Mouse (Mus musculus) spleen, adult 10 weeks (tissue): ENCODE results near the gene Olfr1042. TPM values are rescaled to one million over a fixed set of nuclear protein-coding genes. Genes with fewer than 3 reads are reported as not detected.

ENCODE experiments used
- polyA plus RNA-seq: library from polyadenylated mRNA; stranded (reverse); fragments of 350-450 nt; fragmentation: Illumina TruSeq; extraction: RNeasy Lipid Tissue Mini Kit (QIAGEN cat#74804); gene quantifications from one replicate; pipeline ENCODE4 v1.2.3, GENCODE M21; 2015; ENCODE audit warnings: low replicate concordance; ENCODE audit not compliant: insufficient read depth

The Olfr1042 gene
- not detected for polyA plus RNA-seq

DNA sequence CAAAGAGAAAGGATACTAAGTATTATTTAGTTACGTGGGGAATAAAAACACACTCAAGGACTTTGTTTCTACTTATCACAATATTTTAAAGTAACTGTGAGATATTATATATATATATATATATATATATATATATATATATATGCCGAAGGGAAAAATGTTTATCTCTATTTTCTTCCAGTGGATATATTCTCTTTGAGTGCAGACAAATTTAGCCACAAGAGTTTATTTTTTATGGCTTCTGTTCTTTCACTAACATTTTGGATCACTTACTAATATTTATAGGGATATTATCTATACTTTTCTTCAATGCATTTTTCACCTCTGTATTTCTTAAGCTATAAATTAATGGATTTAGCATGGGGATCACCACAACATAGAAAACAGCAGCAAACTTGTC, at the start of gene Olfr1042:
Olfr1042 (minus strand) TSS at position 101 of the 400 bp plus-strand sequence.

DNA sequence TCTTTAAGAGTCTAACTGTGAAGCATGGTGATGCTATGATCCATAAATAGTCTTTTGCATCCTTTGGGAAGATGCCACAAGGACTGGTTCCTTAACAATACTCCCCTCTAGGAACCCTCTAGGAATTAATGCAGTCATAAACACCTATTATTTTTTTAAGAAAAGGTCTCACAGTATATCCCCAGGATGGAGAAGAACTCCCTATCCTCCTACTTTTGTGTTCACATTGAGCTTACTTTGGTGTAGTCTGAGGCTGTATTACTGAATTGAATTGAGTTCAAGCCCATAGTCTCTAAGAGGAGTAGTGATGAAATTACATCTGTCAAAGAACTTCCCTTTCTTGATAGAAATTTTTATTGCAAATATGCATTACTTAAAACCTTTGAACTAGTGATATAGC, 41.3 kb upstream of the Olfr1042 start, which contains the start of gene Olfr1045:
Olfr1045 (minus strand) TSS at position 101 of the 400 bp plus-strand sequence.

DNA sequence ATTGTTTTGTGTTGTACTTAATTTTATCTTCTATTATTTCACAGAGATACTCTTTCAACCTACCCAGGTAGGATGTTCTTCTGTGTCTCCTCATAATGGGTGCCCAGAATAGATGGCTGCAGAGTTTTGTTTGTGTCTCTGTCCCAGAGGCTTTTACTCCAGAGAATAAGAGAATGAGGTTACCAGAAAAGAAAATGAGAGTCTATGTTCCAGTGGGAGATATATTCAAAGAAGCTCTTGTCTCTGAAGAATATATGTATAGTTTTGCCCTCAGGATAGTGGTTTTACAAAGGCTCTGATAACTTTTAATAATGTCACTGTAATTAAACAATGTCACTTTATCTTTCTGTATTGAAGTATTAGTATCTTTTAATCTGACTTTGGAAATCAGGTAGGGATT, 23.9 kb upstream of the Olfr1042 start, which contains the start of gene Olfr52:
Olfr52 (minus strand) TSS at position 101 of the 400 bp plus-strand sequence.

GRCm38 (mm10) chr2:86177720-86178119, 16.1 kb upstream of the Olfr1042 start, which contains the start of gene Olfr1044:
Gene Olfr1044 (minus strand): TSS chr2:86177820.

GRCm38 (mm10) chr2:86167422-86167821, 5.8 kb upstream of the Olfr1042 start, which contains the start of gene Olfr1043:
Gene Olfr1043 (minus strand): TSS chr2:86167522.

GRCm38 (mm10) chr2:86146632-86147031, 15.0 kb downstream of the Olfr1042 start, which contains the start of gene Olfr1040:
Gene Olfr1040 (minus strand): TSS chr2:86146732.

GRCm38 (mm10) chr2:86135828-86136227, 25.8 kb downstream of the Olfr1042 start, which contains the start of gene Olfr1039:
Gene Olfr1039 (minus strand): TSS chr2:86135928.

Other genes starting within 250 kb of the Olfr1042 start
- not detected for gene Olfr1025-ps1, start 246.6 kb downstream of the Olfr1042 start, polyA plus RNA-seq
- not detected for gene Olfr1026, start 240.3 kb downstream of the Olfr1042 start, polyA plus RNA-seq
- gene Olfr1028, start 211.4 kb downstream of the Olfr1042 start, polyA plus RNA-seq, result not detected
- not detected for gene Olfr1029, start 187.9 kb downstream of the Olfr1042 start, polyA plus RNA-seq
- not detected for gene Olfr1030, start 182.6 kb downstream of the Olfr1042 start, polyA plus RNA-seq
- not detected for gene Olfr1031, start 171.5 kb downstream of the Olfr1042 start, polyA plus RNA-seq
- gene Olfr1032, start 156.3 kb downstream of the Olfr1042 start, polyA plus RNA-seq, result not detected
- 3.5 TPM for gene Olfr1033, start 141.2 kb downstream of the Olfr1042 start, polyA plus RNA-seq
- 0.54 TPM for gene Olfr1034, start 116.0 kb downstream of the Olfr1042 start, polyA plus RNA-seq
- gene Olfr1036, start 87.8 kb downstream of the Olfr1042 start, polyA plus RNA-seq, result not detected
- not detected for gene Olfr1037, start 74.5 kb downstream of the Olfr1042 start, polyA plus RNA-seq
- not detected for gene Olfr1039, start 25.9 kb downstream of the Olfr1042 start, polyA plus RNA-seq
- gene Olfr1040, start 15.1 kb downstream of the Olfr1042 start, polyA plus RNA-seq, result not detected
- not detected for gene Olfr1043, start 5.7 kb upstream of the Olfr1042 start, polyA plus RNA-seq
- gene Olfr1044, start 16.0 kb upstream of the Olfr1042 start, polyA plus RNA-seq, result not detected
- not detected for gene Olfr52, start 23.8 kb upstream of the Olfr1042 start, polyA plus RNA-seq
- not detected for gene Olfr1045, start 41.2 kb upstream of the Olfr1042 start, polyA plus RNA-seq
- gene Olfr1046, start 57.5 kb upstream of the Olfr1042 start, polyA plus RNA-seq, result not detected
- not detected for gene Olfr1047, start 69.6 kb upstream of the Olfr1042 start, polyA plus RNA-seq
- not detected for gene Olfr1048, start 78.5 kb upstream of the Olfr1042 start, polyA plus RNA-seq
- gene Olfr1049, start 96.5 kb upstream of the Olfr1042 start, polyA plus RNA-seq, result not detected
- not detected for gene Olfr1051, start 117.2 kb upstream of the Olfr1042 start, polyA plus RNA-seq
- not detected for gene Olfr1052, start 130.6 kb upstream of the Olfr1042 start, polyA plus RNA-seq
- not detected for gene Olfr1053, start 153.4 kb upstream of the Olfr1042 start, polyA plus RNA-seq
- not detected for gene Olfr1054, start 173.6 kb upstream of the Olfr1042 start, polyA plus RNA-seq
- not detected for gene Olfr1055, start 188.4 kb upstream of the Olfr1042 start, polyA plus RNA-seq
- not detected for gene Olfr1056, start 200.6 kb upstream of the Olfr1042 start, polyA plus RNA-seq
- gene Olfr1057, start 216.6 kb upstream of the Olfr1042 start, polyA plus RNA-seq, result not detected
- not detected for gene Olfr1058, start 226.7 kb upstream of the Olfr1042 start, polyA plus RNA-seq